Mouse (Mus musculus) midbrain, embryonic 10.5 days (tissue): ENCODE results near the gene Tango6. TPM values are rescaled to one million over a fixed set of nuclear protein-coding genes. Genes with fewer than 3 reads are reported as not detected.

ENCODE experiments used
- DNase-seq: peaks from one replicate; pipeline ENCODE4 v3.0.0-alpha.2; 2017; ENCODE audit warnings: low spot score
- H3K27ac ChIP-seq: fragments of 300-500 bp; sonication (generic); replicated peaks from 2 replicates; pipeline ENCODE4 v1.5.1; 2016; ENCODE audit warnings: mild to moderate bottlenecking
- H3K27me3 ChIP-seq: fragments of 300-500 bp; sonication (generic); 2 replicates; pipeline ENCODE4 v1.6.1; 2016; ENCODE audit warnings: low read depth, mild to moderate bottlenecking; ENCODE audit not compliant: poor library complexity, severe bottlenecking
- H3K36me3 ChIP-seq: fragments of 300-500 bp; sonication (generic); 2 replicates; pipeline ENCODE4 v1.6.1; 2016; ENCODE audit warnings: mild to moderate bottlenecking, moderate library complexity
- H3K4me1 ChIP-seq: fragments of 300-500 bp; sonication (generic); 2 replicates; pipeline ENCODE4 v1.6.1; 2016
- H3K4me3 ChIP-seq: fragments of 300-500 bp; sonication (generic); 2 replicates; pipeline ENCODE4 v1.5.1; 2016; ENCODE audit warnings: mild to moderate bottlenecking, moderate library complexity
- H3K9me3 ChIP-seq: fragments of 300-500 bp; sonication (generic); replicated peaks from 2 replicates; pipeline ENCODE4 v1.6.1; 2016; ENCODE audit warnings: mild to moderate bottlenecking
- WGBS: fragments of 180-500 bp; shearing (Covaris S2); methylation state at CpG from one replicate; pipeline ENCODE4 v1.1.7; 2016; 5-methylcytosine and 5-hydroxymethylcytosine counted together
- polyA plus RNA-seq: library from polyadenylated mRNA; unstranded; fragments of >200 nt; fragmentation: Nextera tagmentation; extraction: Ambion mirVana; gene quantifications from 2 replicates; pipeline ENCODE4 v1.2.1, GENCODE M21; 2016

Tango6 gene
- polyA plus RNA-seq, 1 experiment from 2014 or later: 14.2 TPM

DNA sequence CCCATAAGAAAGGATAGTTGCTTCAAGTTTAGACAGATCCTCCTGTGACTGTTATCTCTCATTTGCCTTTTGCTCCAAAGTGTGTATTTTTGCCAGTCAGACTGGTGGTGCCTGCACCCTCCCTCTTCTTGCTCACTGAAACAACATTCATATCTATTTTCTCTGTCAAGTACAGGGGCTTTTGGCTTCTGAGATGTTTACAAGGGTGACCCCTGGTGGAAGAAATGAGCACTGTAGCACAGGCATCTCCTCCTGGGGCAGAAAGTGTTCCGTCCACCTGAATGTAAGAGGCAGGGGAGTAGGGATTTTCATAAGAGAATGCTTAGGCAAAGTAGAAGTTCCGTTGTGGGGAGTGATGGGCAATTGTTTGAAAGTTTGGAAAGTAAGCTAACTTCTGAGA lies 35.5 kb upstream of the Tango6 start:
- Histone ChIP-seq H3K36me3 (no peaks in the 10 kb centered on the region), H3K27me3 (no peaks in the 10 kb centered on the region), H3K9me3 (no peaks in the 10 kb centered on the region), H3K4me1 (no peaks in the 10 kb centered on the region), H3K27ac (no peak overlapping the region), H3K4me3 (no peak overlapping the region)
- WGBS: 37% methylated on average over 2 of the region's 2 CpGs
- DNase-seq: peak; percentile 74

- Histone ChIP-seq H3K4me3 (no peak overlapping the region), H3K4me1 (no peaks in the 10 kb centered on the region), H3K9me3 (no peaks in the 10 kb centered on the region), H3K27me3 (no peaks in the 10 kb centered on the region), H3K36me3 (no peaks in the 10 kb centered on the region), H3K27ac (no peak overlapping the region)
- DNase-seq: no peak
- WGBS: 92% methylated on average over 8 of the region's 8 CpGs
These were observed 34.4 kb upstream of the Tango6 start for GRCm38 (mm10) chr8:106648421-106648820.

- DNase-seq: no peak
- 91% methylated on average over 3 of the region's 3 CpGs for WGBS
- Histone ChIP-seq H3K4me1 (no peaks in the 10 kb centered on the region), H3K27ac (no peak overlapping the region), H3K9me3 (no peaks in the 10 kb centered on the region), H3K4me3 (no peak overlapping the region), H3K27me3 (no peaks in the 10 kb centered on the region), H3K36me3 (no peaks in the 10 kb centered on the region)
These were observed 30.9 kb upstream of the Tango6 start for GRCm38 (mm10) chr8:106651994-106652393.

- Histone ChIP-seq H3K4me3 (no peak overlapping the region), H3K36me3 (no peaks in the 10 kb centered on the region), H3K9me3 (no peaks in the 10 kb centered on the region), H3K27me3 (no peaks in the 10 kb centered on the region), H3K4me1 (no peaks in the 10 kb centered on the region), H3K27ac (no peak overlapping the region)
- no peak for DNase-seq
These were observed 26.8 kb upstream of the Tango6 start for GRCm38 (mm10) chr8:106656046-106656445.

- DNase-seq: no peak
- H3K36me3 ChIP-seq: no peaks in the 10 kb centered on the region
- H3K27me3 ChIP-seq: no peaks in the 10 kb centered on the region
- H3K4me3 ChIP-seq: no peak overlapping the region
- H3K27ac ChIP-seq: no peak overlapping the region
- WGBS: 73% methylated on average over 2 of the region's 2 CpGs
- peaks cover 10% of the 10 kb centered on the region; the same call in 1 of the 2 replicates for H3K4me1 ChIP-seq
- H3K9me3 ChIP-seq: no peaks in the 10 kb centered on the region
These were observed 10.1 kb upstream of the Tango6 start for GRCm38 (mm10) chr8:106672786-106673185.

- no peak for DNase-seq
- no peaks in the 10 kb centered on the region for H3K27me3 ChIP-seq
- peaks cover 10% of the 10 kb centered on the region; the same call in 1 of the 2 replicates for H3K4me1 ChIP-seq
- H3K36me3 ChIP-seq: no peaks in the 10 kb centered on the region
- no peak overlapping the region for H3K4me3 ChIP-seq
- H3K27ac ChIP-seq: no peak overlapping the region
- no peaks in the 10 kb centered on the region for H3K9me3 ChIP-seq
- 97% methylated on average over 15 of the region's 15 CpGs for WGBS
These were observed 8.6 kb upstream of the Tango6 start for GRCm38 (mm10) chr8:106674318-106674717.

DNA sequence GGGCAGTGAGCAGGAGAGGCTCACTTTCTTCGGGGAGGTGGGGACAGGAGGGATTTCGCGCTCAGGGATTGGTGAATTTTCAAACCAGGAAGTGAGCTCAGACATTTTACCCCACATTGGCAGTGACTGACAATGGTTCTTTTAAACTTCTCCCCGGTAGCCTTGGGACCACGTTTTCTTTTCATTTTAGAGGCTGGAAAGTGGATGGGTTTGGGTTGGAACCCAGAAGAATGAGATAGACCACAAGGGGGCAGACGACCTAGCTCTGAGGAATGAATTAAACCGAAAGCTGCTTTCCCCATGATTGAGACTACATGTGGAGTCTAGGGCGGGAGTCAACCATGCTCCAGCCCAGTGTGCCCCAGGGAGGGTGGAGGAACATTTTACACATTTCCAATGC lies 8.0 kb upstream of the Tango6 start:
- no peak for DNase-seq
- Histone ChIP-seq H3K4me1 (peaks cover 10% of the 10 kb centered on the region; the same call in 1 of the 2 replicates), H3K9me3 (no peaks in the 10 kb centered on the region), H3K27ac (no peak overlapping the region), H3K27me3 (no peaks in the 10 kb centered on the region), H3K36me3 (no peaks in the 10 kb centered on the region), H3K4me3 (no peak overlapping the region)
- 77% methylated on average over 8 of the region's 8 CpGs for WGBS

DNA sequence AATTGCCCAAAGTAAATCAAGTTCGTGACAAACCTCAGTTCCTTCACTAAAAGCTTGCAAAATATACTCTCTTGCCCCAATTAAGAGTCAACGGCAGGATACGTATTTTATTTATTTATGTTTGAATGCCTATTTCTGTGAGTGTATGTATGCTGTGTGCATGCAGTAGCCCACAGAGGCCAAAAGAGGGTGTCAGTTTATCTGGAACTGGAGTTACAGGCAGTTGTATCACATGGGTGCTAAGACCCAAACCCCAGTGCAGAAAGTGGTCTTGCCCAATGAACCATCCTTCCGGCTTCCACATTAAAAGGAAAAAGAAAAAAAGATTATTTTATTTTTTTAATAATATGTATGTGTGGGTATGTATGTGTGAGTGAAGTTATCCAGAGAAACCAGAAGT lies 1.5 kb downstream of the Tango6 start:
- Histone ChIP-seq H3K36me3 (peaks cover 9% of the 10 kb centered on the region), H3K27me3 (no peaks in the 10 kb centered on the region), H3K4me3 (no peak overlapping the region), H3K4me1 (peaks cover 25% of the 10 kb centered on the region), H3K9me3 (no peaks in the 10 kb centered on the region), H3K27ac (no peak overlapping the region)
- WGBS: 93% methylated on average over 4 of the region's 4 CpGs
- DNase-seq: no peak

DNA sequence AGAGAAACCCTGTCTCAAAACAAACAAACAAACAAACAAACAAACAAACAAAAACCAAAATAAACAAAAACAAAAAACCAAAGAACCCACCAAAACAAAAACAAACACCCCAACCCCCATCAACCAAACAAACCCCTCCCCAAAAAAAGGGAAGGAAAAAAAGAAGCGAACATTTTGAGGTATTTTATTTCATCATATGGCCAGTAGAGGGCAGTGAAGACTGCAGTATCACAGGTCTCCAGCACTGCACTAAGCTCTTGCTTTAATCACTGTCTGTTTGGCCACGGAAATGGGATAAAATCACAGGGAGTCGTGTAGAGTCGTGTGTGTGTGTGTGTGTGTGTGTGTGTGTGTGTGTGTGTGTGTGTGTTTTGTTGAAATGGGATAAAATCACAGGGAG lies 4.6 kb downstream of the Tango6 start:
- H3K4me1 ChIP-seq: peaks cover 25% of the 10 kb centered on the region
- peaks cover 38% of the 10 kb centered on the region for H3K36me3 ChIP-seq
- no peaks in the 10 kb centered on the region for H3K27me3 ChIP-seq
- no peak for DNase-seq
- no peak overlapping the region for H3K4me3 ChIP-seq
- H3K27ac ChIP-seq: no peak overlapping the region
- 22% methylated on average over 4 of the region's 4 CpGs for WGBS
- H3K9me3 ChIP-seq: no peaks in the 10 kb centered on the region

DNA sequence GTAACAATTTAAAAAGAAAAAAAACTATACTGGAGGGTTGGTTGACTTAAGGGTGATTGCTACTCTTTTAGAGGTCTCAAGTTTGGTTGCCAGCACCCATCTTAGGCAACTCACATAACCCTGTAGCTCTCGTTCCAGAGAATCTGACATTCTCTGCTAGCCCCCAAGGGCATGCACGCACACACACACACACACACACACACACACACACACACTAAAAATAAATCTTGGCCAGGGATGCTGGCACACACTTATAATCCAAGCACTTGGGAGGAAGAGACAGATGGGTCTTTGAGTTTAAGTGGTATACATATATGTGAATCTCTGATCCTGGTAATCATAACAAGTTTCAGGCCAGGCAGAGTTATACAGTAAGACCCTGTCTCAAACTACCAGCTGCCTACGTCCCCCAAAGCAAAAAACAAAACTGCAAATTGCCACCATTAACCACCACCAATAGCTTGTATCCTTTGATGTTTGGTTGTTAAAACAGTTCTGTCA lies 14.9 kb downstream of the Tango6 start:
- 93% methylated on average over 3 of the region's 3 CpGs for WGBS
- H3K27me3 ChIP-seq: no peaks in the 10 kb centered on the region
- H3K27ac ChIP-seq: no peak overlapping the region
- peaks cover 84% of the 10 kb centered on the region for H3K36me3 ChIP-seq
- no peaks in the 10 kb centered on the region for H3K9me3 ChIP-seq
- H3K4me1 ChIP-seq: no peaks in the 10 kb centered on the region
- H3K4me3 ChIP-seq: no peak overlapping the region
- DNase-seq: no peak

DNA sequence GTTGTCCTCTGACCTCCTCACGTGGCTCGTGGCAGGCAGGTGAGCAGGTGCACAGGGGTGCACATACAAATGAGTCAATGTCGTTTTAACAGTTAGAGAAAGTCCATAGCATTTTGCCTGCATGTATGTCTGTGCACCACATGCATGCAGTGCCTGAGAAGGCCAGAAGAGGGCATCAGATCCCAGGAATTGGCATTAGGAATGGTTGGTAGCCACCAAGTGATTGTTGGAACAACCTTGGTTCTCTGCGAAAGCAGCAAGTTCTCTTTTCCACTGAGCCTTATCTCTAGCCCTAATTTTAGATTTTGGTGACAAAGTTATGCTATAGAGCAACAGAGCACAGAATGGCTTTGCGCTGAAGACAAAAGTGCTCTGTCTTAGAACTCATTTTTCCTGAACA lies 16.7 kb downstream of the Tango6 start:
- 74% methylated on average over 5 of the region's 5 CpGs for WGBS
- no peak overlapping the region for H3K27ac ChIP-seq
- no peaks in the 10 kb centered on the region for H3K4me1 ChIP-seq
- H3K27me3 ChIP-seq: no peaks in the 10 kb centered on the region
- peaks cover 77% of the 10 kb centered on the region for H3K36me3 ChIP-seq
- DNase-seq: peak; percentile 65
- H3K4me3 ChIP-seq: no peak overlapping the region
- H3K9me3 ChIP-seq: no peaks in the 10 kb centered on the region

- Histone ChIP-seq H3K27ac (no peak overlapping the region), H3K36me3 (peaks cover 78% of the 10 kb centered on the region)
These were observed 17.3 kb downstream of the Tango6 start for GRCm38 (mm10) chr8:106700131-106700530.

DNA sequence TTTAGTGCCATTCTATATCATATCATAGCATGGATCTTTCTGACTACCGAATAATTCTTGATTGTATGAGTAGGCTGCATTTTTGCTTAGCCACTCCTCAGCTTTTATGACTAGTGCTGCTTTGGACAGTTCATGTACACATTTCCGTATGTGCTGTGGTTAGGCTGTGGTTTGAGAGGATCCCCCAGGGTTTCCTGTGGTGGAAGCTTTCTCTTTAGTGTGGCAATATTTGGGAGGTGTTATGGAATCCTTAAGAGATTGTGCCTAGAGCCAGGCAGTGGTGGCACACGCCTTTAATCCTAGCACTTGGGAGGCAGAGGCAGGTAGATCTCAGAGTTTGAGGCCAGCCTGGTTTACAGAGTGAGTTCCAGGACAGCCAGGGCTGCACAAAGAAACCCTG lies 18.5 kb downstream of the Tango6 start:
- no peak for DNase-seq
- Histone ChIP-seq H3K4me3 (no peak overlapping the region), H3K4me1 (no peaks in the 10 kb centered on the region), H3K27ac (no peak overlapping the region), H3K9me3 (no peaks in the 10 kb centered on the region), H3K27me3 (no peaks in the 10 kb centered on the region), H3K36me3 (peaks cover 76% of the 10 kb centered on the region)
- WGBS: 90% methylated on average over 3 of the region's 3 CpGs

More at GRCm38 (mm10) chr8:106700131-106700530, 17.3 kb downstream of the Tango6 start:
- no peaks in the 10 kb centered on the region for H3K27me3 ChIP-seq
- no peak overlapping the region for H3K4me3 ChIP-seq
- no peaks in the 10 kb centered on the region for H3K9me3 ChIP-seq
- 92% methylated on average over 6 of the region's 6 CpGs for WGBS
- no peak for DNase-seq
- H3K4me1 ChIP-seq: no peaks in the 10 kb centered on the region
